Mouse (Mus musculus) layer of hippocampus, adult 8-10 months (tissue): ENCODE results near the gene Capn1. TPM values are rescaled to one million over a fixed set of nuclear protein-coding genes. Genes with fewer than 3 reads are reported as not detected.

Experiments
- DNase-seq, 2 experiments: peaks; one replicate each; pipeline ENCODE4 v3.0.0; 2022; ENCODE audit warnings: low spot score in 2 of 2
- microRNA-seq, 2 experiments: library from miRNA; unstranded; fragments of <30 nt; microRNA quantifications; one replicate each; pipeline ENCODE4 v1.2.0; 2022
- total RNA-seq, 4 experiments: library from RNA; stranded (reverse); gene quantifications; 2 replicates each; pipeline ENCODE4 v1.2.4; 2022

Capn1 gene
- total RNA-seq, 4 experiments from 2014 or later: 23.7 to 27.7 (median 25.1) TPM

DNA sequence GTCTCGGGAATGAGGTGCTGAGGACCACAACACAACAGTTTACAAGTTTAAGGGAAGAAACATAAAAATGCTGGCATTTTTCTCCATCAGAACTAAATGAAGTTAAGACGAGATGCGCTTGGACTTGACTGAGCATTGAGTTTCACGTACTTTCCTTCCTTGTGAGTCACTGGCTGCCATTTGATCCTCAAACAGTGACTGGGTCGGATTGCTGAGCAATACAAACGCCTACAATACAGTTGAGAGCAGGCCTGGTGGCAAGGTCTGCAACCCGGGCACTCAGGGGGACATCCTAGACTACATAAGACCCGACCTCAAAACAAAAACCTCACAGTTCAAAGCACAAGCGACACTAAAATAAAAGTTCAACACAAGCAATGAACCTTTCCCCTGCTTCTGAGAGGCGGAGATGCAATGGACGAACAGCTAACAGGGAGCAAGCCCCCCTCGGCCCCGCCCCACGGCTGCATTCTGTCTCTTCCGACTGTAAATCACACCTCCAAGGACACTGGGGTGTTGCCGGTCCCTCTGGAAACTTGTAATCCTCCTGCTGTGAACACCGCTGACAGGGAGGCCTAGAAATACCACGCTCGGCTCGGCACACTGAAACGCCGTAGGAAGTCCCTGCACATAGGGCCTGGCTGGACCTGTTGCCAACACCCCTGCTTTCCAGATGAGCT is 61.5 kb downstream of the Capn1 start:
- no peak for DNase-seq

DNA sequence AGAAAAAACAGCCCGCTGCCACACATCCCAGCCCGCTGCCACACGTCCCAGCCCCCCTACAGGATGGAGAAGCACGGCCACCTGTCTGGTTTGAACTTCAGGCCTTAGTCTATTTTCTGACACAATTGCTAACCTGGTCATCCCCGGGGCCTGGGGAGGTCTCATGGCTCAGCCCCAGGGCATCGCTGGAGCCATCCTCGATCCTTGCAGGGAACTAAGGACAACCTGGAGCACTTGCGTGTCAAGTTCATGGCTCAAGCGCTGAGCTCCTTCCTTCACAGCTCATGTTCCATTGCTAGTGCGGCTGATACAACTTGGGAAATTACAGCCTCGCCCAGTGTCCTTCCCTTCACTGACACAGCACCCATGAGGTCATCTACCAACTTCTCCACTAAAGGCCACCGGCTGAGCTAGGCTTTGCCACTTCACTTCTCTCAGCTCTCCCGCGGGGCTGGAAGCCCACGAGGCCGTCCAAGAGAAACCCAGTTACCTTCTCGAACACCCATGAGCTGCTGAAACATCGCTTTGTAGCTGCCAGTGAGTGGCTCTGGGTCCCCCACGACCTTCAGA is 62.4 kb downstream of the Capn1 start:
- no peak for DNase-seq

DNA sequence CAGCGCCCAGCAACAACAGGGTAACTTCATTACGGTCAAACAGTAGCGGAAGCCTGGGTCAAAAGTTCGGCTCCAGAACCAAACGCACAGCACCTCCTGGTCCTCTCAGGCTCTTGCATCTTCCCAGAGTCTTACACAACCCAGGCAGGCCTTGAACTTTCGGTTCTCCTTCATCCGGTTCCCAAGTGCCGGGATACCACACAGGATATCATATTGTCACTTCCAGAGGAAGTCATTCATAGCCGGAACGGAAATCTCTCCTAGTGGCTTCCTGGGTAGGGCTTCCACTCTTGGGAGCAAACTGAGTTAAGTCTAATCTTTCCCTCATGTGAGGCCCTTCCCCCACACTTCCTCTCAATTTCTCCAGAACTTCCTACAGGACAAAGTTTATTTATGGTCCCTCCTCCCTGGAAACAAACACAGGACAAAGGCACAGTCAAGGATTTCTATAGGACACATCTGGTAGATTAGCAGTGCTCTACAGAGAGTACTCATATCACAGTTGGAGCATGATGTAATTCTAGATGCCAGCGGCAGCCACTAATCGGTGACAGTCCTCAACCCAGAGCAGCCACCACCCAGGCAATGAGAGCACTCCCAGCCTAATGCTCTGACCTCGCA is 63.5 kb downstream of the Capn1 start:
- no peak for DNase-seq

DNA sequence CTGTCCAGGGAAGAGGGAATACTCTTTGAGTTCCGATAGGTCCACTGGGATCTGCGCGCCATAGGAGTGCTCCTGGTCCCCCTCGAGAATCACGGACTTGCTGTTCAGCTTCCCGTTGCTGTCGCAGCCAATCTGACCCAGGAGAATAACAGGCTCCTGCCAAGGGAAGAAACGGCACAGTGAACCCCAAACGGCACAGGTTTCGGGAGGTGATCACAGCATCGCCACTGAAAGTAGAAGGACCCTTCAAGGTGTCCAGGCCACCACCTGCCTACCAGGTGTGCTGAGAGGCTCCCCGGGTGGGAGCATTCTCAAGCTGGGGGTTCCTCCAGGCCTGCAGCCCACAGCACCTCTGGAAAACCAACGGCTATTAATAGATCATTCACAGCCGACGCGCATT is 64.1 kb downstream of the Capn1 start:
- DNase-seq: no peak

DNA sequence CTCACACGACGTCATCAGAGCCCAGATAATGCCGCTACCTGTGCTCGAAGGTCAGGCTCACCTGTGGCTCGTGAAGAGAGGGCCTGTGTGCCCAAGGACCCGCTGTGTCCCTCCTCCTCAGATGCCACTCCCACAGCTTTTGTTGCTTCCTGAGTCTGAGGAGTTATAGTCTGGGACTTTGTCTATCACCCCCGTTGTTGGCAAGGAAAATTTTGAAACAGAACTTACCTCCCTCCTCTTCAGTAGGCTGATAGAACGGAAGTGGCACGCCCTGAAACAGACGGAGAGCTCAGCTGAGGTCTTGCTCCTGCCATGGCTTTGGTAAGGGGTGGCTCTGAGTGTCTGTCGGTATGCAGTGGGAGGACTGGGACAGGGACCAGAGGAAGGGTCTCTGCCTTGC is 65.5 kb downstream of the Capn1 start:
- no peak for DNase-seq

DNA sequence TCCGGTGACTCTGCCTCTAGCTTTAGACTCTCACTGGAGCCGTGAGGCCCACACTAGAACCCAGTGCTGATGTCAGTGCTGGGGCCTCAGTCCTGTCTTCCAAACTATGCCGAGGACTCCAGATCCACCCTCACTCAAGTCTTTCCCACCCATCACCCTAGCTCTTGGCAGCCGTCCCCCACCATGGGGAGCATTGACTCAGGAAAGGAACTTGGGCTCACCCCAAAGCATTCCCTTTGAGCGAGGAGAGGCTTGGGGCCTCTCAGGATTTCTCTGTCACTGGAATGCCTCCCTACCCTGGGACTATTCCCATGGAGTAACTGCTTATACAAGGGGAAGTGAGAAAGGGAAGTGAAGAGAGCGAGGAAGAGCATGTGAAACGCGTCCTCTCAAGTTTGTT is 69.8 kb downstream of the Capn1 start:
- no peak for DNase-seq

DNA sequence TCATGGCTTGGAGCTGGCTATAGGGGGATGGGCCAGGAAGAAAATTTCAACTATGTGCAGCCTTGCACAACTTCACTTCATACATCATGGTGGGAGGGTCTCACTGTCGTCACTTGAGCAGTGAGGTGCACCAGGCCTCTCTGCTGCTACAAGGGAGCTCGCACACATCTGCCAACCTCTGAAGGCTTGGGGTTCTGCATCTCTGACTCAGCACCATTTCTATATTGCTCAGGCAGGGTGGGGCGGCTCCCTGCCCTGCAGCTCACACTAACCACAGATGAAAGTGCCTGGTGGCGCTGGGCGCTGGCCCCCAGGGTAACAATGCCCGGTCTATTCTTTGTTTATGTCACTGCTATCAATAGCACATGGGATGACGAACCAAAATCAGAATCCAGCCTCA is 70.7 kb downstream of the Capn1 start:
- DNase-seq: peak; percentile 51 to 64

DNA sequence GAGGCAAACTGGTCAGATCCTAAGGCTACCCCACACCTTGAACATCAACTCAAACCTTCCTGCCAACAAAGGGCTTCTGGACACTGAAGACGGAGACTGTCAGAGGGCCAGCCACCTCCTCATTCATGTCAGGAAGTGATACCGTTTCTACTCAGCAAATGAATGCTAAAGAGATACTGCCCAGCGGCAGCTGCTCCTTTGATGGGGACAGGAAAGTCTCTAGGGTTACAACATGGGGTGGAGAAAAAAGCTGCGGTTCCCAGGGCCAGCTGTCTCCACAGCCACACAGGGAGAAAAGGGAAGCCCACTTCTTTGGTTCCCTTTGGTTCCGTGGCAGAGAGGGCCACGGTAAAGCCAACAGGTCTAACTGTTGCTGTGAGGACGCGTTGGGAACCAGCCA is 71.6 kb downstream of the Capn1 start:
- DNase-seq: no peak

DNA sequence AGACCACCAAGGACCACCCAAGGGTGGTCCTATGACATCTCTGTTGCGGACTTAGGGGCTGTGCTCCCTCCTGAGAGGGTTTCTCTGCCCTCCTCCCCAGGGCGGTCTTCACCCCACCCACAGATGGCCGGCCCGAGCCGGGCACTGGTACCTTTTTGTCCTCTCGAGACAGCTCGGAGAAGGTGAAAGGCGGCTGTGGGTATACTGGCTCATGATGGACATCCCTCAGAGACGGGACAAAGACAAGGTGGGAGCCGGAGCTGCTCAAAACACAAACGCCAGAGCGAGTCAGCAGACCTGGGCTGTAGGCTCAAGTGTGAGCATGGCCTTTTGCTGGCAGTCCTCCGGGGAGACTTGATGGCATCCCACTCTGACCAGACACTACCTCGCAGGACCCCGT is 72.3 kb downstream of the Capn1 start:
- DNase-seq: no peak

DNA sequence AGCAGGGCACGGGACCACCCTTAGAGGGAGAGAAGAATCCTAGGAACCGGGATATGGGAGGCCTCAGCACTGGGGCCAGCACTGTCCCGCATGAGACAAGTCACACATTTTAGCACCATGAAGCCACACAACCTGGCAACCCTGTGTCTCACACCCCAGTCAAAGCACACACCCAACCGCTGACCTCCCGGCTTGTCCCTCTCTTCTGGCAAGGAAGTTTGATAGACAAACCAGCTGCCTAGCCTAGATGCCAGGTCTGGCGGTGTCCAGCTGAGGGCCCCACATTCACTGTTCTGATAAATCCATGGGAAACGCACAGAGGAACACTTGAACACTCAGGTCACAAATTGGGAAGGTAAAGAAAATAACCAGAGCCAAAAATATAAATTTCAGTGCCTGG is 73.1 kb downstream of the Capn1 start:
- DNase-seq: no peak

DNA sequence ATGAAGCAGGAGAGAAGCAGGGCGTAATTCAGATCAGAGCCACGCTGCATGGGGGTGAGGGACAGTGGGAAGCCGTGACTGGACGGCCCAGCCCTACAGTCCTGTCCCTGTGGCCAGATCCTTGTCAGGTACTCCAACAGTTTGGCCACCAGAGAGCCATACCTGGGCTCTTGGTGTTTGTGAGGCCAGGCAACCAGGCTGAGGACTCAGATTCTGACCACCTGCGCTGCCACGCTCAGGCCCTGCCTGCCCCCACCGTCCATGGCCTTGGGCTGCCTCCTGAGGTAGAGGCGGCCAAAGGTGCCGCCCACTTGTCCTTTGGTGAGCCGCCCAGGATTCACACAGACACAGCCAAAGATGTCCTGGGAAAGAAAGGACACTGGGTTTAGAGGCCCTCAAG is 75.0 kb downstream of the Capn1 start:
- DNase-seq: no peak

DNA sequence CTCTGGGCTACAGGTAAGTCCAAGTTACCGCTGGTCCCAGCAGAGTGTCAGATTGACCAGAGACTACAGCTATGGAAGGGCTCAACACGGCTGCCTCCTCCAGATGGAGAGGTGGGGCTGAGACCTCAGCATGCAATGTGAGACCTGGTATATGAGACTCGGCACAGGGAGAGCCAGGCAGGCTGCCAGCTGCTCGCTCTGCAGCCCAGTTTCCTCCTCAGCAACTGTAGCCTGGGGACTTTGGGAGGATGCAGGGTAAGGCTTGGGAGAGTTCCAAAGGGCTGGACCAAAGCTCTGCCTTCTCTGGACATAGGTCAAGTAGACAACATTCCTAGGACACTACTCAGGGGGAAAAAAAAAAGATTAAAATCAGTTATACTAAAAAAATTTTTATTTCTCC is 75.5 kb downstream of the Capn1 start:
- DNase-seq: peak in 1 of 2 experiments; percentile 19

DNA sequence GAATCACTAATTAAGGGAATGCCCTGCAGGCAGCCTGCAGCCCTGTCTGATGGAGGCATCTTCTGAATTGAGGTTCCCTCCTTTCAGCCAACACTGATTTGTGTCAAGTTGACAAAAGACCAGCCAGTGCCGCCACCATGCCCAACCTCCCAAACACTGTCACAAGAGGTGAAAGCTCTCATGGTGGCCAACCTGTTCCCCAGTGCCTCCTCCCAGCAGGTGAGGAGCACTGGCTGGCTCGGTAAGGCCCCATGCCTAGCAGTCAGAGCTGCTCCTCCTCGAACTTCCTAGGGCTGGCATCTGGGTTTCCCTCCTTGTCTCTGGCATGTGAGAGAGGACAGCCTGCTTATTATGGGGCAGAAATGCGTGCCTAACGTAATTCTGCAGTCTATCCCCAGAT is 76.0 kb downstream of the Capn1 start:
- no peak for DNase-seq

Small RNA genes within 50 kb of the gene (microRNA-seq; reads per million reads assigned to microRNA genes)
- gene Mir6988: 1.6 to 5.8 reads per million in 2 experiments

Other genes starting within 250 kb of the Capn1 start
- gene Scyl1, start 244.5 kb downstream of the Capn1 start, total RNA-seq: 10 to 100 TPM; 77.7 to 94.4 (median 88.1) TPM
- 10 to 100 TPM; 10.4 to 20.8 (median 16.3) TPM for gene Frmd8, start 140.6 kb downstream of the Capn1 start, total RNA-seq
- gene Slc25a45, start 138.1 kb downstream of the Capn1 start, total RNA-seq: 1 to 10 TPM; 3.1 to 7.1 (median 4.5) TPM
- 1 to 10 TPM; 2.2 to 3.5 (median 2.9) TPM for gene Tigd3, start 121.7 kb downstream of the Capn1 start, total RNA-seq
- gene Dpf2, start 102.9 kb downstream of the Capn1 start, total RNA-seq: 100 to 1,000 TPM in 1 of 4 experiments, 10 to 100 TPM in 3; 89.6 to 135 (median 97.5) TPM
- 1 to 10 TPM; 4.4 to 6.0 (median 5.4) TPM for gene Cdc42ep2, start 91.1 kb downstream of the Capn1 start, total RNA-seq
- 1 to 10 TPM; 4.4 to 8.2 (median 7.1) TPM for gene Pola2, start 51.7 kb downstream of the Capn1 start, total RNA-seq
- gene Slc22a20, start 29.8 kb downstream of the Capn1 start, total RNA-seq: not detected
- 10 to 100 TPM; 40.4 to 48.8 (median 43.7) TPM for gene Syvn1, start 30.7 kb upstream of the Capn1 start, total RNA-seq
- gene Mrpl49, start 41.9 kb upstream of the Capn1 start, total RNA-seq: 10 to 100 TPM; 43.5 to 51.3 (median 46.1) TPM
- 100 to 1,000 TPM; 653 to 927 (median 780) TPM for gene Fau, start 41.9 kb upstream of the Capn1 start, total RNA-seq
- 10 to 100 TPM; 27.0 to 38.4 (median 32.4) TPM for gene Znhit2, start 45.3 kb upstream of the Capn1 start, total RNA-seq
- gene Tm7sf2, start 52.5 kb upstream of the Capn1 start, total RNA-seq: 10 to 100 TPM; 21.7 to 30.5 (median 26.6) TPM
- 100 to 1,000 TPM in 2 of 4 experiments, 10 to 100 TPM in 2; 90.4 to 103 (median 99.8) TPM for gene Vps51, start 61.3 kb upstream of the Capn1 start, total RNA-seq
- gene Tmem262, start 64.1 kb upstream of the Capn1 start, total RNA-seq: not detected
- 1 to 10 TPM in 1 of 4 experiments, not detected in 3; 2.3 TPM for gene Gm28374, start 66.4 kb upstream of the Capn1 start, total RNA-seq
- gene Zfpl1, start 69.1 kb upstream of the Capn1 start, total RNA-seq: 10 to 100 TPM; 38.8 to 44.1 (median 41.4) TPM
- under 1 TPM in 1 of 4 experiments, not detected in 3; 0.31 TPM for gene Cdca5, start 69.1 kb upstream of the Capn1 start, total RNA-seq
- gene AC131692.1, start 78.5 kb upstream of the Capn1 start, total RNA-seq: not detected
- gene Naaladl1, start 89.9 kb upstream of the Capn1 start, total RNA-seq: under 1 TPM in 3 of 4 experiments, not detected in 1; 0.14 to 0.25 (median 0.17) TPM
- 10 to 100 TPM; 11.0 to 13.4 (median 12.9) TPM for gene Sac3d1, start 102.8 kb upstream of the Capn1 start, total RNA-seq
- gene Snx15, start 112.4 kb upstream of the Capn1 start, total RNA-seq: 10 to 100 TPM; 38.7 to 43.0 (median 41.8) TPM
- 1 to 10 TPM in 1 of 4 experiments, under 1 TPM in 2, not detected in 1; 0.83 to 1.3 (median 0.96) TPM for gene Batf2, start 125.1 kb upstream of the Capn1 start, total RNA-seq
- 10 to 100 TPM; 79.8 to 93.3 (median 85.0) TPM for gene Arl2, start 125.7 kb upstream of the Capn1 start, total RNA-seq
- gene Majin, start 168.5 kb upstream of the Capn1 start, total RNA-seq: not detected
- not detected for gene Gpha2, start 210.5 kb upstream of the Capn1 start, total RNA-seq
- 100 to 1,000 TPM; 126 to 136 (median 128) TPM for gene Ppp2r5b, start 220.0 kb upstream of the Capn1 start, total RNA-seq
- gene Atg2a, start 225.8 kb upstream of the Capn1 start, total RNA-seq: 10 to 100 TPM; 34.1 to 41.8 (median 37.1) TPM